Mouse (Mus musculus) mouse trophoblast stem cell (cell line): Measurements from ENCODE around the gene Rad51b.

ENCODE experiments used
- in situ Hi-C, 2 experiments: fragments of 300-500 bp; cut with MseI, MboI; formaldehyde crosslinking; loops; 2 replicates in 1 of 2; 3 replicates in 1 of 2; pipeline ENCODE4 v1.15.1; 2025

Rad51b gene

DNA sequence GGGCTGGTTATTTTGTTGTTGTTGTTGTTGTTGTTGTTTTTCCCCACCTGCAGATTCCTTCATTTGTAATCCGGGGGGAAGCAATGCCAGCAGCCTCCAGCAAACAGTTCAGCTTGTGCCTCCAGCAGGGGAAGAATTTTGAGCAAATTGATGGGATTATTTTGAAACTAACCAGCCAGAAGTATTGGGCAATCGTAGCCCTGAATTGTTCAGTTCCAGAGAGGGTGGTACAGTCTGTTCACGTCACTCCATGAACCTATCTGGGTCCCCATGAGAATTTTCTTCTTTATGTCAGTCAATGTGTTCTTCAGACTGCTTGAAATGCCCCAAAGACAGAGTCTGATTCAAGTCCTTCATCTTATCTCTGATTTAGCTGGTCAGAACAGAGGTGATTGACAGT is 138.4 kb downstream of the Rad51b start:
- in situ Hi-C loops, result no loop called here

DNA sequence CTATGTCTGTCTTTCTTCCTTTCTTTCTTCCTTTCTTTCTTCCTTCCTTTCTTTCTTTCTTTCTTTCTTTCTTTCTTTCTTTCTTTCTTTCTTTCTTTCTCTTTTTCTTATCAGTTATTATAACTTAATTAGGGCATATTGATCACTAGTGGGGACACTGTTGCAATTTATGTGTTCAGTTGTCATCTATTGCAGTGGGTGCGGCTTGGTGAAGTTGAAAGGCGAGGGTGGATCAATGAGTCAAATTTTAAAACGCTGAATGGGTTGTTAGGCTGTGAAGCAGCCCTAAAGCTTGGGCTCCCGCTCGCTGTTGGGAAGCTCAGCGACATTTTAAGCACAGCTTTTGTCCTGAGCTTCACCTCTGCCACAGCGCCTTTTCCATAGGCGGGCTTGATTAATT is 139.0 kb downstream of the Rad51b start:
- in situ Hi-C loops, result no loop called here

DNA sequence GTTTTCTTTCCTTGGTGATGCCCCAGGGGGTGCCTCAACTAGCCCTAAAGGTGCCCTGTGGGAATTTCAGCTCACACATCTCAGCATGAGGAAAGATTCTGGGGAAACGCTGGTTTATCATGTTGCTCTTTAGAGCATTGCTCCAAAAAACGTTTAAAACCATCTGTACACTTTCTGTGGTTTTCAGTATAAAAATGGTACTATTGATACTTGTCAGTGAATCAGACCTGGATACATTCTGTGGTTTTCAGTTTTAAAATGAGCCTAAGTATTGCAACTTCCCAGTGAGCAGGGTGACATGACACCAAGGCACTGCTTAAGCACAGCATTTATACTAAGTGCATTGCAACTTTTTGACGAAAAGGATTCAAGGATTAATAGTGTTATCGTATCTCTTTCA is 139.8 kb downstream of the Rad51b start:
- in situ Hi-C loops, result no loop called here

DNA sequence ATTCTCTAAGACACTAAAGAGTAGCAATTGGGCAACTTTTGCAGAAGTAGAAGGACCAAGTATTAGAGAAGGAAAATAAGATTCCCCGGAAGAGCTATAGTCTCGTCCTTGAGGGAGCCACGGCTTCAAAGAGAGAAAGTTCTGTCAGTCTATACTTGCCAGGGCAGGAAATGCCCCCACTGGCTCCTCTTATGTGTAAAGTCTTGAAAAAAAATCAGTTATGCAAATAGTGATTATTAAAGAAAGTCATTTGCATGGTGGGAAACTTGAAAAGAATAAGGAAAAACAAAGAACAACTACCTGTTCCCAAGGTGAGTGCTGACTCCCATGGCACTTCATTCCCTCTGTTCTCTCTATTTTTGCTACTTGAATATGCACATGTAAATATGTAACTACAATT is 140.5 kb downstream of the Rad51b start:
- in situ Hi-C loops, result no loop called here

DNA sequence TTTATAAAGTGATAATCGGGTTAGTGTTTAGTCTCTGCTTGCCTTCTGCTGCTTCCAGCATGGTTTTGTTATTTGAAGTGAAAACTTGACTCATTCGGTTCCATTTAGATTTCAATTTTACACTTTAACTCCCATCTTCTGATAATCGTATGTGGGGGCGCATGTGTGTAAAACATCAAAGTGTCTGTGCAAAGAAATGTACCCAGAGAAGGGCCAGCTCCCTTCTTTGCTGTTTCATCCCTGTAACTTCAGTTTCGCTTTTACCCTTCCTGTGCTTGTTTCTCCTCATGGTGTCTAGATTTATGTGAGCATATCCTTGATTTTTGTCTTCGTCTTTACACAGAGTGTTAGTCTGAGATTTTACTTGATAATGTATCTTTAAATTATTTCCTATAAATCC is 142.9 kb downstream of the Rad51b start:
- in situ Hi-C loops, result no loop called here

DNA sequence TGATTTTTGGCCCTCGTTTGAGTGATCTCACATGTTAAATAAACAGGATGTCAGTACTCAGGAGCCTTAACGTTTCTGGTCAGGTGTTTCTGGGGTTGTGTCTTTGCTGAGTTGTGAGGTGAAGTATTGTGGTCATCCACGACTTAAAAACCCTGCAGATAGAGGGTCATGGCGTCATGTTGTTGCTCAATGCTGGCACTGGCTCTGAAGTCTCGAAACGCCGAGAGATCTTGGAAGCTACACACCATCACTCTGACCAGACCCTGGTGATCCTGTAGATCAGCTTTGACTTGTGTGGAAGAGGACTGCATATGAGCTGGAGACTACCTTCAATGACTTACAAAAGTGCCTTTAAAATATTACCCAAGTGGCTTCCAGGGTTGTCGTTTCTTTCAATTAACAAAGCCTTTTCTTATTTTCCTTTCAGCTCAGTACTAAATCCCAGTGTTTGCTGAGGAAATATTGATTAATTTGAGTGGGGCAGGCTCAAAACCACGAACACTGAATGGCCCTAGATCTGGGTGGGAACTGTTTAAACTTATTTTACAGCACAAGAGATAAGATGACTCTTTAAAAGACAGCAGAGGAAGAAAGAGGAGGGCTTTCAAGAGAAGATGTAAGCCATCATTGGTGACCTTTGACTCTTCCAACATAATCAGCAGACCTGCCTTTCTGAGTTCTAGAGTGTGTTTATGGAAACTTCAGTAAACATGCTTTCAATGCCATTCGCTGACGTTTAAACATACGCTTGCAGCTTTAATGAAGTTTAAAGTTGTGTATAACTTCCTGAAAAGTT is 144.3 kb downstream of the Rad51b start:
- in situ Hi-C loops, result no loop called here

DNA sequence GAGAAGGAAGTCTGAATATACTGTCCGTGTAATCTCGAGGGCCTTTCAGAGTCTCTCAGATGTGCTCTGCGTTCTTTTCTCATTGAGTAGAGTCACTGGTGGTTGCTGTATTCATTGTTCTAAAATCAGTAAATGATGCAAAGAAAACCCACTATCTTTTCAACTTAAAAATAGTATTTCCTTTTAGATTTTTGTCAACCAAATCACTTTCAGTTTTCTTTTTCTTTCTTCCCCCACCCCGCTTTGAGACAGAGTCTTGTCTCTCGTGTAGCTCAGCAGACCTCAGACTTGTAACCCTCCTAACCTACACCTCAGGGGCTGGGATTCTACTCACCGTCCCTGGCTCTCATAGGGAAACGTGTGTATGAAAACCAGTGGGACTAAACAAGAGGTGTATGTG is 145.0 kb downstream of the Rad51b start:
- in situ Hi-C loops, result no loop called here

DNA sequence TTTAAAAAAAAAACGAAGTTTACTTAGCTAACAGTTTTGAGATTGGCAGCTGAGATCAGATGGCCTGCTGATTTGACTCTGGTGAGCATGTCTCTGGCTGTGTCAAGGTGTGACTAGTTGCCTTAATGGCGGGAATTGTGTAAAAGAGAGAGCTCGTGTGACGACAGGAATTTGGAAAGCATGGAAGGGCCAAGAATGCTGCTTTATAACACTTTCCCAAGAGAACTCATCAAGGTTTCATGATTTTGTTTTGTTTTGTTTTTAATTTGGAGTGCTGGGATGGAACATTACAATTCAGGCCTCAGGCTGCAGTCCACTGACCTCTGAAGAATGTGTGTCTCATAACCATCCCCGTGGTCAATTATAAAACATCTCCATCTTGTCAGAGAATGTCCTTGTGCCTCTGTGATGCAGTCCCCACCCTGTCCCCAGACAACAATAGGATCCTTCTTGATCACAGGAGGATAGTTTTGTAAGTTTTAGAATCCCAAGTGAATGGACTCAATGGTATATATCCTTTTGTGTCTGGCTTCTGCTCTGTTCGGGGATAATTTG is 145.8 kb downstream of the Rad51b start:
- in situ Hi-C loops, result no loop called here

DNA sequence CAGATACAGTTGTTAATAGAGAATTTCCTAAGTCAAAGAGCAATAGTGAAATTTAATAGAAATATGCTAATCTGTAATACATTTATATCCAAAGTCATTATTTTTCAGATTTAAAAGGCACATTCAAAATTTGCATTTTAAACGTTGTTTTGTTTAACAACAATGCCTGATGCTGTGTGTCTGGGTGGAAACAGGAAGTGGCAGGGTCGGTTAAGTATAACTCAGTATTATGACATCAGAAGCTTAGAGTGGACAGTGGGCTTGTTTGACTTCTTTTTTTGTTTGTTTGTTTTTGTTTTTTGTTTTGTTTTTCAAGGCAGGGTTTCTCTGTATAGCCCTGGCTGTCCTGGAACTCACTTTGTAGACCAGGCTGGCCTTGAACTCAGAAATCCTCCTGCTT is 147.6 kb downstream of the Rad51b start:
- in situ Hi-C loops, result no loop called here

DNA sequence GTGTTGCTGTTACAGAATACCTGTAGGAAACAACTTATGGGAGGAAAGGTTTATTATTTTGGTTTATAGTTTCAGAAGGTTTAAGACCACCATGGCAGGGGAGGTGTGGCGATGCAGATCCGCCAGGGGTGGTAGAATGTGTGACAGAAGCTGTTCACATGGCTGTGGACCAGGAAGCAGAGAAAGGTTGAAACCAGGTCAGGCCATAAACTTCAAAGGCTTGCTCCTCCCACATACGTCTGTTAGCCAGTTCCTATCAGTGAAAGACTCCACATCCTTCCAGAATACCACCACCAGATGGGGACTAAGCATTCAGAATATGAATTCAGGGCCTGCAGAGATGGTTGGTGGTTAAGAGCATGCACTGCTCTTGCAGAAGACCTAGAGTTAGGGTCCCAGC is 150.0 kb downstream of the Rad51b start:
- in situ Hi-C loops, result no loop called here

DNA sequence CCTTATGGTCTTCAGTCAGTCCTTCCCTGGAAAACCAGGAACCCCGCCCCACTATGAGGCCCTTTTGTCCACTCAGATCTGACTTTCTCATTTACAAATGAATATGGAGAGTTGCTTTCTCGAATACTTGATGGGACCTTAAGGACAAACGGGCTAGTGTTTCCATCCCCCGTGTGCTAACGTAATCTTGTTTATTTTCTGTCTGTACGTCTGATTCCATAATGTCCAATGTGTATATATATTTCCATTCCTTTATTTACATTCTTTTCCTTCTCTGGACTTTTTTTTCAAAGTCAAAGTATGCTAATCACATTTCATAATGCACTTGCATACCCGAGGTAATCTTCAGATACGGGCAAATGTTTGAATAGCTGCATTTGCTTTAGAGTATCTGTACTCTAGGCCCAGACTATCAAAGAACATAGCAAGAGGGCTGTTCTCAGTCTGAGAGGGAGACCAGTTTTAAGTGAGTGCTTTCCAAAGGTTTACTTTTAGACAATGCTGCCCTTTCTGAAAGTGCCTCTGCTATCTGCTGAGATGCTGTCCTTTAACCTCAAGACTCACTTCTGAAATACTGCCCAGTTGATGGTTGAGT is 152.8 kb downstream of the Rad51b start:
- in situ Hi-C loops, result no loop called here

DNA sequence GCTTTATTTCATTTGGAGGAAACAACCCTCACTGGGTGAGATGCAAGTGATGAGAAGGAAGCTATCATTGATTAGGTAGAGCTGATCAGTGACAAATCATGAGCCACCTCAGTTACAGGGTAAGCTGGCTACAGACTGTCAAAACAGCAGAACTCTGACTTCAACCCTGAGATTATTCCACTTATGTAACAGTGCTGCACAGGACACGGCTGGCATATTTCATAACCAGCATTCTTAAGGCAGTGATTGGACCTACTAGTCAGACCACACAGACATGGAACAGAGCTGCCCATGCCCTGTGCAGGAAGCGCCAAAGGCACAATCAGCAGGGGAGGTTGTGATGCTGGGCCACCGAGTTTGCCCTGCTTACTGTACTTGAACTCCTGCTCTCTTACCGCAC is 155.8 kb downstream of the Rad51b start:
- in situ Hi-C loops, result no loop called here

DNA sequence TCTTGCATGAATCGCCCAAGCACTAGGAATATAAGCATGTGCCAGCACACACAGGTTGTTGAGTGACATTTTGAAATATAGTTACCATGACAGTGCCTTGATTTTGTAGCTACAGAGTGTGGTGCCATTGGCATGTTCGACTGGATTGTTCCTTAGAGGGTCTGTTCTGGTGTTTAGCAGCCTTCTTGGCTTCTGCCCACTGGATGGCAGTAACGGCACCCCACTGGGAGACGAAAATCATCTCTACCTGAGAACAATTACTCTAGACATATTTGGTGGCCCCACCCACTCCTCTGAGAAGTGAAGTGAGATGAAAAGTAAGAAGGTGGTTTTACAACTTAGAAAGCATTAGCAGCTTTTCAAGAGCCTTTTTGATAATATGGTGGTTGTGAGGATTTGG is 156.9 kb downstream of the Rad51b start:
- in situ Hi-C loops, result no loop called here

DNA sequence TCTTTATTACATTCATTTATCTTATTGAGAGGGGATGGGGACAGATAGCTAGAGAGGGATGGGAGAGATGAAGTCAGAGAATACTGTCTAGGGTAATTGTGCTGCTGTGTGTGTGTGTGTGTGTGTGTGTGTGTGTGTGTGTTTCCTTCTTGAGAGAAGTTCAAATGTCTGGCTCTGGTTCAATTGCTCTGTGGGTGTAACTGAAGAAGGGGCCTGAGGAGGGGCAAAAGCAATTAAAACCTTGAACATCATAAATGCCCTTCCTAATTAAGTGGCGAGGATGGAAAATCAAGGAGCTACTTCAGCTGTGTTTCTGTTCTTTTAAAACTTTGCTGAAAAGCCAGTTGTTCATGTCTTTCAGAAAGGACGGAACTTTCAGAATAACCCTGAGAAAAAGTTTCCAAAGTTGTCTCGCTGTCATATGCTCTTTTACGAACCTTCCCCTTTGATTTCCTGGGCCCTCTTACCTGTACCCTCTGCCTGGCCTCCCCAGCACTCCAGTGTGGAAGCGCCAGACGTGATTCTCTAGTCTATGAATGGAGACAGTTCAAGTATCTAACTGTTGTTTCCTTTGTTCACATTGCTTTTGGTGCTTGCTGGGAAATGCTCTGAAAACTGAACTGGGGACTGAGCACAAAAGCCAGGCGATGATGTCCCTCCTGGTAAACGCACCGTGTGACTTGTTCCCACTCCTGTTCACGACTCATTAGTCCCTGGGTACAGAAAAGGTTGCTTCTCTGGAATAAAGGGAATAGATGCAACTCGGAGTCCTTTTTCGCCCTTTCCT is 158.2 kb downstream of the Rad51b start:
- in situ Hi-C loops, result no loop called here

DNA sequence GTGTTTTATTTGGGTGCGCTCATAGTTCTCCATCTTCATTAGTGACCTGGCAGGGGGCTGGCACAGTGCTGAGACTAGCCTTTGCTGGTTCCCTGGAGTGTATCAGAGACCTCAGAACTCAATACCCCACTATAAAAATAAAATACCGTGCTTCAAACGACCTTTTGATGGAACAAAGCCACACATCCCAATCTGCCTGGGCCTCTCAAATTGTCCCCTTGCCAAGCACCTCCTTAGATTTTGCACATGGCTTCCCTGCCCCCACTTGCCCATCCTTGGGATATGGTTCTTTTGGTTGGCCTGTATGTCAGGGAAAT is 158.7 kb downstream of the Rad51b start:
- in situ Hi-C loops, result no loop called here

DNA sequence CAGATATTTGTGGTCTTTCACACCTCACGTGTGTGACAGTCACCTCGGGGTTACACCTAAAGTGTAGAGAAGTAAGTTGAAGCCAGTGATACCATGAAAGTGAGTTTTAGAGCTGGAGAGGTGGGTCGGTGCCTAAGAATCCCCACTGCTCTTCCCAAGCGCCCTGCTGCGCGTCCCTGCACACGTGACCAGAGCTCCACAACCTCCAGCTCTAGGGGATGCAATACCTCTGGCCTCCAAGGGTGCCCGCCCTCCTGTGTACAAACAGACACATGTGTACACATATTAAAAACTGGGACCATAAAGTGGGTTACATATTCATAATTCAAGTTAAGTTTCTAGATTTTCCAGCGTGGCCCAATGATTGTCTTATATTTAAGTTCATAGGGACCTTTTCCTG is 159.2 kb downstream of the Rad51b start:
- in situ Hi-C loops, result no loop called here

DNA sequence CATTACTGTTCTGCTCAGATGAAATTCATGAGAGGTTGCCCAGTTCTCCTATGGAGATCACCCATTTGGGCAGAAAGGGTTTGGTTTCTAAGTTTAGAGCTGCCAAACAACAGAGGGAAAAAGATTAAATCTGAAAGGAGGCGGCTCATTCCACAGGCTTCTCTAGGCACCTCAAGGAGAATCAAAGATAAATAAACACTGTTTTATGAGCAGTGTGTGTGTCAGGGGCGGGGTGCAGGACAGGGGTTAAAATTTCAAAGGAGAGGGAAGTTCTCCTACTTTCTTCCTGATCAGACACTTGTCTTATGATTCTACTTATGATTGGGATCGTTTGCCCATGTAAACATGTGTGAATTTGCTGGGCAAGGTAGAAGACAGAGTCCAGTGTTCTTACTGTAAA is 166.3 kb downstream of the Rad51b start:
- in situ Hi-C loops, result no loop called here

DNA sequence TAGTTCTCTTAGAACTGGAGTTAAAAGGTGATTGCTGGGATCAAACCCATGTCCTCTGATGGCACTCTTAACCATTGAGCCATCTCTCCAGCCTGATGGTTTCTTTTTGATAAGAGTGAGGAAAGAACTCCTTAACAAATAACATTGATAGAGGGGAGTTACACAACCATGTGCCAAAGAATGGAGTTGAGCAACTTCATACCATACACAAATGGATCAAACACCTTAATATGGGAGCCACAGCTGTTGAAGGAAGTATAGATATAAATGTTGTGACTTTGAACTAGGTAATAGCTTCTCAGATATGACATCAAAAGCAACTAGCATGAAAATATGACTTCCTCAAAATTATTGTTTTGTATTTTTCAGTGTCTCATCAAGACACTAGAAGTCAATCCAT is 173.0 kb downstream of the Rad51b start:
- in situ Hi-C loops, result no loop called here

DNA sequence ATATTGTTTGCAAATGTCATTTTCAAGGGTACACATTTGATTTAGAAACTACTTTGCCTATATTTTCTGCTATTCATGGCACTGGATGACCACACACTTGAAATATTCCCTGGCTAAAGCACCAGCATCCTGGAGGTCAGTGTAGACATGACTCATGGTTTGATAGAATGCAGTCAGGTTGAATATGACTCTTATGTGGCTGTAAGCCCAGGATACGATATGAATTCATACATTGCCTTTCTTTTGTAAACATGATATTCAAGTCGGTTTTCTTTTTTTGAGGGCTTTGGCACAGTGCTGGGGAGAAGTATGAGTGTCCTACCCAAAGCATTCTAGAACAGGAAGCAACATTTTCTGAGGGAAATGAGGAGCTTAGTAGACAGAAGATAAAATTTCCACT is 174.8 kb downstream of the Rad51b start:
- in situ Hi-C loops, result no loop called here

DNA sequence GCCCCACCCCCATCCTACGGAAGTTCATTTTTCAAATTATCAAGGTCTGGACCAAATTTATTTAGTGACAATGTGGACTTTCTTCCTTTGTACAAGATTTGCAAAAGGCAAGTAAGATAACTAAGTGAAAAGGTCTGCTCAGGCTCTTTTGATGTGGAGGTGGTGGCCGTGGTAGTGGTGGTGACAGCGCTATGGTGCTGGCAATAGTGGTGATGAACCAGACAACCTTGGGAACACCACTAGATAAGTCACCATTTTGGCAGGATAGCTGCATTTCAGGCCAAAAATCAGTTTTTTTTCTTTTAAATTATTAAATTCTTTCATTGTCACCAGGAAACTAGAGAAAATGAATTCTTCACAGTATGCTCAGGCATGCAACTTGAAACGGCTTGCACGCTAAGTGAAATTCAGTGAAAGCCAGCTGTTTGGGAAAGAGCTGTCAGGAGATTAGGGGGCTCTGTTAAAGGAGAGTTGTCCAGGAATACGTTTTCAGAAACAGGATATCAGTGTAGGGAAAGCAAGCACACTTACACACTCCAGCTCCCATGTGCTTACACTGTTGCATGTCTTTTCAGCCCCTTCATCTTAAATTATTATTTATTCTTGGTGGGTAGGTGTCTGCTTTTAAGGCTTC is 179.4 kb downstream of the Rad51b start:
- in situ Hi-C loops, result no loop called here

DNA sequence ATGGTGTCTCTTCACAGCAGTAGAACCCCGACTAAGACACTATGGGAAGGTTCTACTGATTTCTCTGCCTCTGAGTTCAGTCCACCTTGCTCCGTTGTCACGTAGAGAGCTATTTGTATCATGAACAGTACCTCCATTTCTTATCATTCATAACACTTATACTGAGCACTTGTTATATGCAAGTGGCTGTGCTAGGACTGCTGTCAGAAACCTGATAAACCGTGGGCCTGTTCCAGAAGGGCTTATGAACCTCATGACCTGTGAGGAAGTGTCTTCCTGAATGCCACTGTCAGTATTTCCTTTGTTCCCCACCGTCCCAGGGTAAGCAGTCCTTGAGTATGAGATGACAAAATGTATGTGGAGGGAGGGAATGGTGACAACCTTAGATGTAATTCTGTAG is 181.7 kb downstream of the Rad51b start:
- in situ Hi-C loops, result no loop called here

DNA sequence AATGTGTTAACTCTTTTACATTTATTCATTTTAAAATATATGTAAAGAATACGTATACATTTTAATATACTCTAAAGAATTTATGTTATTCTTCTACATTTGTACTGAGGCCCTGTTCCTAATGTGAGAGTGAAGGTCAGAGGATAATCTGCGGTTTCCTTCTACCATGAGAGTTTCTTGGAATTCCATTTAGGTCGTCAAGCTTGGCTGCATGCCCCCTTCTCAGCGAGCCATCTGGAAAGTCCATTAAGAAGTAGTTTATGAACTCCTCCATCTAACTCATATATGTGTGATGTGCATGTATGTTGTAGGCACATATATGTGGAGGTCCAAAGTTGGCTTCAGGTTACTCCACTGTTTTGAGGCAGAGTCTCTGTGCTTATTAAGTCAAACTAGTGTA is 188.4 kb downstream of the Rad51b start:
- in situ Hi-C loops, result no loop called here
